Mouse (Mus musculus) embryonic stem cell, embryonic (primary cell): ENCODE data around the gene H60b.

Experiments used
- CTCF ChIA-PET, 4 experiments: fragments of 300-600 bp in 2 of 4; fragments of 350-600 bp in 2 of 4; sonication (Branson Sonifier 250); formaldehyde crosslinking; loops; one replicate each; lab custom pipeline; 2022; ENCODE audit warnings: inconsistent platforms in 2 of 4; lab: Charles Lee
- POLR2A ChIA-PET, 4 experiments: fragments of 300-600 bp in 2 of 4; fragments of 350-600 bp in 2 of 4; sonication (Branson Sonifier 250); formaldehyde crosslinking; loops; one replicate each; lab custom pipeline; 2022; ENCODE audit warnings: antibody characterized with exemption in 4 of 4, inconsistent platforms in 1 of 4; lab: Charles Lee

Gene H60b

DNA sequence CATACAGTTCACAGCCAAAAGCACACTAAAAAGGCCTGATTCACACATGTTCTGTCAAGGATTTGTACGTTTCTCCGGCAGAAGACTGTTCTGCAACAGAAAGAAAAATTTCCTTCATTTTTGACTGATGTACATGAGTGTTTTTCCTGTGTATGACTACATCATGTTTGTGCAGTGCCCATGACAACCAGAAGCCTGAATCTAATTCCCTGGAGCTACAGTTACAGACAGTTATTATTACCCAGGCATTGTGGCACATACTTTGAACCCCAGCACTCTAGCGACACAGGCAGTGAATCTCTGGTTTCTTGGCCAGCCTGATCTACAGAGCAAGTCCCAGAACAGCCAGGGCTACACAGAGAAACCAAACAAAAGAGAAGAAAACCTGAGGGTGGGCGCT, 147.4 kb downstream of the H60b start:
- ChIA-PET POLR2A (no interaction called here), CTCF (no interaction called here)

GRCm38 (mm10) chr10:22306452-22306851, 148.1 kb downstream of the H60b start:
- ChIA-PET CTCF (no interaction called here), POLR2A (no interaction called here)

GRCm38 (mm10) chr10:22308221-22308620, 149.8 kb downstream of the H60b start:
- POLR2A ChIA-PET: no interaction called here
- CTCF ChIA-PET: no interaction called here

GRCm38 (mm10) chr10:22322858-22323257, 164.5 kb downstream of the H60b start:
- POLR2A ChIA-PET: interaction anchor here in 1 of 4 experiments (0.6 kb wide), 1 partner anchor 245 kb away, joined by 4 read pairs; no protein-coding TSS in a partner anchor

More at GRCm38 (mm10) chr10:22322858-22323257, 164.5 kb downstream of the H60b start:
- CTCF ChIA-PET: no interaction called here
